Mouse (Mus musculus) lung, postnatal 25 days (tissue): Measurements from ENCODE around the gene Hspb8.
"Not testable (repeated sequence)": the region's sequence is repeated elsewhere in the genome, so short reads cannot be mapped to it uniquely, and the experiment has no call there.

Experiments used
- DNase-seq: peaks from one replicate; pipeline ENCODE4 v3.0.0; 2022; ENCODE audit warnings: low spot score

Gene Hspb8

DNA sequence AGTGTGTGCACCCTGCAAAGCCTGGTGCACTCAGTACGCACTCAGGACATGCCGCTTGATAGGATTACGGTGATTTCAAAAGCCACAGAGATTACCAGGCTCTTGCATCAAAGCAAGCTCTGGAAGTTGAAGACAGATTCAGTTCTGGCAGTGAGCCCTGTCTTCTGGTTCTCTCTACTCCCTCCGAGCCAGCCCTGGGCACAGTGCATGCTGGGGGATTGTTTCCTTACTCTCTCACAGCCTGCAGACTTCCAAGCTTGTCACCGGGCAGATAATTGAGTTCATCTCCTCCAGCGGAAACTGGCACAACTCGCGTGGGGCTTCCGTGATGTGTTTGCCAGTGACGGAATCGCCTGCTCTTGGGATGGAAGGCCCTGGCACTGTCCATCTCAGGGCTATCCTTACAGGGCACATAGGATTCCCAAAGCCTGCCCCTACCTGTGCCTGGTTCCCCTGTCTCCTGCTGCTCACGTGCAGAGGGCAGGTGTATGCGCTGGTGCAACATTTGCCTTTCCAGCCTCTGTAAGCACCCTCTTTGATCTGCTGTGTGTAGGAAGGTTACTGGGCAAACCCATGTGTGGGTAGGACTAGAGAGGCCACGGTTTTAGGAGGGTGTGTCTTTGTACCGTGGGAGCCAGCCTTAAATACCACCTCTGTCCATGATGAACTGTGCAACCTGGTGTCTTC lies 32.7 kb downstream of the Hspb8 start:
- no peak for DNase-seq

GRCm38 (mm10) chr5:116389321-116389720 lies 33.3 kb downstream of the Hspb8 start:
- no peak for DNase-seq

- DNase-seq, result no peak
Observed at GRCm38 (mm10) chr5:116387302-116387935, 35.2 kb downstream of the Hspb8 start.

DNA sequence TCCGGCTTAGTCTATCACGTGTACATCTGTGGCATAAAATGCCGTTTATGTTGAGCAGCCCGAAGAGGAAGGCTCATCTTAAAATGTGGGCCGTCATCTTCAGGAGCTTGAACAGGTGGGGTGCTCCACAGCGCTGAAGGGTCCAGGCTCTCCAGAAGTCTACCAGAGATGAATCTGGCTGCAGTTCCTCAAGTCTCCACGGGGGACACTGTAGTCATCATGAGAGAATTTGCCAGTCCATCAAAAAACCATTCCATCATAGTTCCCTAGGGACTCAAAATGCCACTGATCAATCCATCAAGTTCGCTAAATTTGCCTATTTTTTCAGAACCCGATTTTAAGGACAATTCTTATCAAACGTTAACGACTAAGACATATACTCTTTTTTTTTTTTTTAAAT lies 36.6 kb downstream of the Hspb8 start:
- peak; percentile 58 for DNase-seq

- DNase-seq, result not testable (repeated sequence)
Observed at GRCm38 (mm10) chr5:116382646-116383045, 40.0 kb downstream of the Hspb8 start.

GRCm38 (mm10) chr5:116381726-116382125 lies 40.9 kb downstream of the Hspb8 start:
- no peak for DNase-seq

- DNase-seq, result no peak
Observed at GRCm38 (mm10) chr5:116381217-116381616, 41.4 kb downstream of the Hspb8 start.

DNA sequence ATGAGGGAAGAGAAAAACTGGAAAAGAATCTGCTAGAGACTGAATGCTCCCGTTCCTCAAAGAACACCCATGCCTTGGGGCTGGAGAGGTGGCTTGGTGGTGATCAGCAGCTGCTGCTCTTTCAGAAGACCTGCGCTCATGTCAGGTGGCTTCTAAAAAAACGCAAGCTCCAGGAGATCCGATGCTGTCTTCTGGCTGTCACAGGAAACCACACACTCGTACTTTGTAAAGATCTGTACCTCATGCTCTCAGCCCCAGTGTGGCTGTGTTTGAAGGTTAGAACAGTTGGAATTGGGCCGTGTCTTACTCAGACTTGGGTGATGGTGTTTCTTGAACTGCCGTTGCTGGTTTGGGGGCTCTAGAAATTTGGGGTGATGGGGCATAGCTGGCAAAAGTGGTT lies 42.3 kb downstream of the Hspb8 start:
- no peak for DNase-seq

DNA sequence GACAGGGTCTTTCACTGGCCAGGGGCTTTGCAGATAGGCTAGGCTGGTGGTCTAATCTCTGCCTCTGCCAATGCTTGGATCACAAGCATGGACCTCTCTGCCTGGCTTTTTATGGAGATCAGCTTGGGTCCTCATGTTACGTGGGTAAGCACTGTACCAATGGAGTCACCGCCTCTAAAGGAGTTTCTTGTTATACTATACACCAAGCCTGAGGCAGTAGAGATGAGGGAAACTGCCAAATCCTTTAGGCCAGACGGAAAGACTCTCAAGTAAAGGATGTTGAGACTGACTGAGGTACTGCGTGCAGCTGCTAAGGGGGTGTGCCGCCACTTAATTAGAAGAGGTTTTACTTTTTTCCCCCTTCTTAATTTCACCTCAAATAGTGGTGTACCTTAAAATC lies 43.8 kb downstream of the Hspb8 start:
- no peak for DNase-seq

GRCm38 (mm10) chr5:116367923-116368322 lies 54.7 kb downstream of the Hspb8 start:
- DNase-seq, result no peak

GRCm38 (mm10) chr5:116366889-116367682 lies 55.6 kb downstream of the Hspb8 start:
- DNase-seq, result no peak

GRCm38 (mm10) chr5:116361342-116361741 lies 61.3 kb downstream of the Hspb8 start:
- no peak for DNase-seq

DNA sequence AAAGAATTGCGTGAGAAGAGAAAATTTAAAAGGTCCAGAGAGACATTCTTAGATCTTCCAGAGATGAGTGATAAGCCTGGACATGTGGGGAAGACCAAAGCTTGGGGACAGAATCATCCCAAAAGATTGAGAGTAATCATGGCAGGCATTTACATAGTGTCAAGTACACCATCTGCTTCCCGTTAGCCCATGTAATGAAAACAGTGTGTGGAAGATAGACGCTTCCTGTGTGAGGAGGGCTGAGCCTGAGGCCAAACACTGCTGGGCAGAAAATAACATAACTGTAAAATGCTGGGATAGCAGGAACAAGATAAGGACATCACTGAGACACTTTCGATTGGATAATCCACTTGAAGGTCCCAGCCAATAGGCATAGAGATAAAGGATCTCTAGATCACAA lies 61.9 kb downstream of the Hspb8 start:
- no peak for DNase-seq
